Comparison of ENCODE assay signal across 8 mouse cellular contexts in genomic region chr15:79140866-79141565, GRCm38 (mm10). TPM values are rescaled to one million over a fixed set of nuclear protein-coding genes. Genes with fewer than 3 reads are reported as not detected.
DNase-seq lines count a peak whose midpoint lies in the region; ATAC-seq lines count a peak whose summit lies in the region.

Polr2f (plus strand) TSS chr15:79141009.
1700088E04Rik (minus strand) TSS chr15:79141253.

- peak within 1 kb of the TSS; percentile 98 for H3K4me3 ChIP-seq in intestine, embryonic 14.5 days (ENCODE audit: low read depth, low read length)

- peak within 1 kb of the TSS; percentile 69 for H3K4me2 ChIP-seq in intestine, embryonic 14.5 days (ENCODE audit: low read length)

- ATAC-seq in intestine, embryonic 14.5 days (replicated peaks; ENCODE audit: low FRiP score, low TSS enrichment, low read depth): peak; percentile 87

- H3K9ac ChIP-seq in intestine, embryonic 14.5 days (ENCODE audit: low read length): peak within 1 kb of the TSS; percentile 74

- H3K27me3 ChIP-seq in intestine, embryonic 14.5 days (replicated peaks; ENCODE audit: control insufficient read depth, insufficient read depth, low read length): no peaks in the 10 kb centered on the region

- under 1% methylated on average over 57 of the region's 57 CpGs for WGBS in intestine, embryonic 14.5 days

- peaks cover 22% of the 10 kb centered on the region for H3K36me3 ChIP-seq in intestine, embryonic 14.5 days (ENCODE audit: control insufficient read depth, insufficient read depth, low read length)

- peaks cover 7% of the 10 kb centered on the region; the same call in 1 of the 2 replicates for H3K4me1 ChIP-seq in intestine, embryonic 14.5 days (replicated peaks; ENCODE audit: control insufficient read depth, insufficient read depth, low read length)

- H3K27ac ChIP-seq in intestine, embryonic 14.5 days (ENCODE audit: low read depth): 0 out of 2 replicates have a peak within 1 kb of the TSS, but pooled peaks have one; percentile 27

- intact Hi-C loops in left cerebral cortex, postnatal 14 days (cut with DNase I): loop anchor here (10.0 kb wide), 1 partner anchor 46 kb away; no protein-coding TSS in a partner anchor

- H3K9me3 ChIP-seq in intestine, embryonic 14.5 days (ENCODE audit: control insufficient read depth, low read length): no peaks in the 10 kb centered on the region

- DNase-seq in adrenal gland, adult 18-20 months (ENCODE audit: low spot score in 2 of 2): peak; percentile 94 to 96
- DNase-seq in embryo, embryonic 11 days: peak; percentile 98
- peak; percentile 88 for DNase-seq in gastrocnemius, postnatal 25 days
- DNase-seq in intestine, embryonic 14.5 days (ENCODE audit: low spot score): peak; percentile 97
- DNase-seq in left cerebral cortex, postnatal 14 days (ENCODE audit: low spot score in 2 of 2): peak; percentile 94 to 97
- DNase-seq in mesoderm, embryonic 11.5 days (ENCODE audit: low read depth, low spot score): peak; percentile 98
- DNase-seq in right cerebral cortex, postnatal 36 days (ENCODE audit: low spot score in 2 of 2): peak; percentile 91
- peak; percentile 94 for DNase-seq in yolk sac, embryonic 10.5 days (ENCODE audit: low spot score)

RNA-seq across cellular contexts. Expression of gene Polr2f, which starts in this region (rescaled TPM):
- 100 to 1,000 TPM; 137 to 150 TPM for total RNA-seq in adrenal gland, adult 18-20 months (2021)
- 10 to 100 TPM; 65.8 to 66.9 TPM for total RNA-seq in gastrocnemius, postnatal 25 days (2021)
- 398 and 414 TPM in 2 replicates for polyA plus RNA-seq in intestine, embryonic 14.5 days (2014; fragmentation: Nextera tagmentation; extraction: Ambion mirVana)
- 100 to 1,000 TPM; 109 to 114 TPM for total RNA-seq in left cerebral cortex, postnatal 14 days (2021)

RNA-seq across cellular contexts. Expression of gene 1700088E04Rik, which starts in this region (rescaled TPM):
- total RNA-seq in adrenal gland, adult 18-20 months (2021): 1 to 10 TPM; 7.2 to 8.2 TPM
- total RNA-seq in gastrocnemius, postnatal 25 days (2021): 1 to 10 TPM in 1 of 2 experiments, under 1 TPM in 1; 0.56 to 1.6 TPM
- 7.4 and 8.2 TPM in 2 replicates for polyA plus RNA-seq in intestine, embryonic 14.5 days (2014; fragmentation: Nextera tagmentation; extraction: Ambion mirVana)
- total RNA-seq in left cerebral cortex, postnatal 14 days (2021): 10 to 100 TPM; 10.8 to 13.3 TPM

Comparison
In these comparisons a context has a peak if more than half of its experiments do, and no peak if none do; other contexts are left out.
1. Peak in every context shown above with its lines: DNase-seq, ATAC-seq, H3K4me3 ChIP-seq and H3K27ac ChIP-seq.